Mouse (Mus musculus): ENCODE results near the gene Sertad4. TPM values are rescaled to one million over a fixed set of nuclear protein-coding genes. Genes with fewer than 3 reads are reported as not detected.
A peak's percentile ranks its signal among the peaks of the same experiment; 100 is the strongest.

Gene Sertad4
- polyA plus RNA-seq, 1 experiment from 2014 or later = 22.8 TPM

DNA sequence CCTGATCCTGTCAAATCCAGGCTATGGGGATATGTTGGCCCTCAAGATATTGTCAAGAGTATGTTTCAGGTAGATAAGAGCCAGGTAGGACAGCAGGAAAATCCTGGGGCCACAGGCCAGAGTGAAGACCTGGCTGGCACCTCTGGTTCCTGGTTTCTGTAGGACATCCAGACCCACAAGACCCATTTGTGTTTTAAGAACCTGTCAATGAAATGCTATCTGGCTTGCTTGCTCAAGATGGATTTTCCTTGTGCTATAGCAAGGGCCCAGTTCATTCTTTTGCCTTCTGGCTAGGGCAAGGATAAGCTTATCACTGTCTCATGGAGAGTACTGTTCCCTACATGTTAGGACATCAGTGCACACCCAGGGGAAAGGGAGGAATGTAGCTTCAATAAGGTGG, 3.5 kb downstream of the Sertad4 start:
- Histone ChIP-seq H3K9me3 (ENCODE audit: low read depth, low read length) (no peaks in the 10 kb centered on the region), H3K27ac (ENCODE audit: low read depth) (peak overlapping the region; percentile 67), H3K4me3 (ENCODE audit: low read depth, low read length) (0 out of 2 replicates have a peak overlapping the region, but pooled peaks have one; percentile 4), H3K27me3 (ENCODE audit: insufficient read depth, low read length) (no peaks in the 10 kb centered on the region), H3K4me2 (peak overlapping the region; percentile 45), H3K9ac (no peak overlapping the region; the same call in 1 of the 2 replicates), H3K4me1 (ENCODE audit: insufficient read depth) (peaks cover 29% of the 10 kb centered on the region), H3K36me3 (ENCODE audit: insufficient read depth) (peaks cover 31% of the 10 kb centered on the region)
- ATAC-seq (ENCODE audit: insufficient read depth) = no peak
- TF ChIP-seq CTCF (IDR thresholded peaks at IDR 0.05; ENCODE audit: low read depth) = no peak
- no peak for DNase-seq

DNA sequence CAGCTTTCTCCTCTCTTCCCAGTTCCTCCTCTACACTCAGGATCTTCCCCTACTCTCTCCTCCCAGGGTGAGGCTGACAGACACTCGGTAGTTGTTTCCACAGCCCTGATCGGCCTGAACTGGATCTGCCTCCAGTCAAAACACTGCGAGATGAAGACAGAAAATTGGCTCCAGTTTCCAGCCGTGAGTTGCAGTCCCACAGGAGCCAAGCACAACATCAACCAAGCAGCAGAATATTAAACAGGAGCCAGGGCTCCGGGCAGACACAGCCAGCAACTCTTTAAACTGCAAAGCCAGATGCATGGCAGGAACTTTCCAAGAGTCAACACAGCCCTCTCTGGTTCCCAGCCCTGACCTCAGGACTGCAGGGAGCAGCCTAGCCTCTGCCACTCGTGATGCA, 3.9 kb downstream of the Sertad4 start:
- peak; percentile 89 for DNase-seq
- peak overlapping the region; percentile 29 for H3K9ac ChIP-seq

DNA sequence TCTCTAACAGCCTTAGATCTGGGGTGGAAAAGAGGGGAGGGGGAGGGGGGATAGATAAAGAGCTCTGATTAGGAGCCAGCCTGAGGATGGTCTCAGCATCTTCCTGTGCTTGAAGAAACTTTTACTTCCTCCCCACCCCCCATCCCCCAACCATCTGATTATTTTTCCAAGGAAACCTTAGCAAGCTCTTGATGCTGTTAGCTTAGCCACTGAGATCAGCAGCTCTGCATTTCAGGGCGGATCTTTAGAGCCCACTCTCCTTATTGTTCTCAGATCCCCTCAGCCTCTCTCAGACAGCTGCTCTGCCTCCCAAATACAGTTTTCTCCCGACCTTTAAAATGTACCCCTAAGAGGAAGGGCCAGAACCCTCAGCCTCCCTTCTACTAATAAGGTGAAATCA, 4.4 kb downstream of the Sertad4 start:
- ATAC-seq (ENCODE audit: insufficient read depth) (no peak), DNase-seq (peak; percentile 28)
- H3K27ac ChIP-seq (ENCODE audit: low read depth) = peak overlapping the region; percentile 67
- no peak for TF ChIP-seq CTCF (IDR thresholded peaks at IDR 0.05; ENCODE audit: low read depth)
- H3K9ac ChIP-seq = peak overlapping the region; percentile 29
- peaks cover 29% of the 10 kb centered on the region for H3K4me1 ChIP-seq (ENCODE audit: insufficient read depth)
- H3K9me3 ChIP-seq (ENCODE audit: low read depth, low read length) = no peaks in the 10 kb centered on the region
- H3K4me2 ChIP-seq = peak overlapping the region; percentile 45
- WGBS = 6% methylated on average over 2 of the region's 2 CpGs
- H3K27me3 ChIP-seq (ENCODE audit: insufficient read depth, low read length) = no peaks in the 10 kb centered on the region
- peaks cover 39% of the 10 kb centered on the region for H3K36me3 ChIP-seq (ENCODE audit: insufficient read depth)
- H3K4me3 ChIP-seq (ENCODE audit: low read depth, low read length) = peak overlapping the region; percentile 5; the same call in 1 of the 2 replicates

More for the DNA sequence above, 3.9 kb downstream of the Sertad4 start:
- H3K9me3 ChIP-seq (ENCODE audit: low read depth, low read length) = no peaks in the 10 kb centered on the region
- H3K27ac ChIP-seq (ENCODE audit: low read depth) = peak overlapping the region; percentile 67
- H3K36me3 ChIP-seq (ENCODE audit: insufficient read depth) = peaks cover 35% of the 10 kb centered on the region
- H3K27me3 ChIP-seq (ENCODE audit: insufficient read depth, low read length) = no peaks in the 10 kb centered on the region
- TF ChIP-seq CTCF (IDR thresholded peaks at IDR 0.05; ENCODE audit: low read depth) = no peak
- WGBS = 7% methylated on average over 6 of the region's 6 CpGs
- peak overlapping the region; percentile 45 for H3K4me2 ChIP-seq
- ATAC-seq (ENCODE audit: insufficient read depth) = peak; percentile 40; the same call in 1 of the 2 replicates
- H3K4me3 ChIP-seq (ENCODE audit: low read depth, low read length) = no peak overlapping the region
- H3K4me1 ChIP-seq (ENCODE audit: insufficient read depth) = peaks cover 29% of the 10 kb centered on the region

DNA sequence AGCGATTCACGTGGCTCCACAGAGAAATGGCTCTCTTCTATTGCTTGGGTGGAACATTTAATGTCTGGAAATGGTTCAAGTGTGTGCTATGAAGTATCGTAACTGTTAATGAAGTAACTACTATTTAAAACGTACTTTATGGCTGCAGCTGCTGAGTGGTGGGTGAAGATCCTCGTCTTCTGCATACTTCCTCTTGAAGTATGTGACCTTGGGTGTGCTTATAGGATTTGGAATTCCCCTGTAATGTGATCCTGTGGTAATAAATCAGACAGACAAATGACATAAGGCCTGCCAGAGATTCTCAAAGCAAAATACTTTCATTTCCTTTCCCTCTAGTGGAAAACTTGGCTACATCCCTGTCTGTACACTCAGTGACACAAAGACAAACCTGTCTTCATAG, 5.9 kb downstream of the Sertad4 start:
- WGBS = 35% methylated on average over 5 of the region's 5 CpGs
- no peak for ATAC-seq (ENCODE audit: insufficient read depth)
- TF ChIP-seq CTCF (IDR thresholded peaks at IDR 0.05; ENCODE audit: low read depth) = no peak
- Histone ChIP-seq H3K4me3 (ENCODE audit: low read depth, low read length) (no peak overlapping the region), H3K4me2 (no peak overlapping the region), H3K9me3 (ENCODE audit: low read depth, low read length) (no peaks in the 10 kb centered on the region), H3K36me3 (ENCODE audit: insufficient read depth) (peaks cover 54% of the 10 kb centered on the region), H3K9ac (no peak overlapping the region), H3K4me1 (ENCODE audit: insufficient read depth) (peaks cover 29% of the 10 kb centered on the region), H3K27me3 (ENCODE audit: insufficient read depth, low read length) (no peaks in the 10 kb centered on the region), H3K27ac (ENCODE audit: low read depth) (no peak overlapping the region)
- peak; percentile 52 for DNase-seq

DNA sequence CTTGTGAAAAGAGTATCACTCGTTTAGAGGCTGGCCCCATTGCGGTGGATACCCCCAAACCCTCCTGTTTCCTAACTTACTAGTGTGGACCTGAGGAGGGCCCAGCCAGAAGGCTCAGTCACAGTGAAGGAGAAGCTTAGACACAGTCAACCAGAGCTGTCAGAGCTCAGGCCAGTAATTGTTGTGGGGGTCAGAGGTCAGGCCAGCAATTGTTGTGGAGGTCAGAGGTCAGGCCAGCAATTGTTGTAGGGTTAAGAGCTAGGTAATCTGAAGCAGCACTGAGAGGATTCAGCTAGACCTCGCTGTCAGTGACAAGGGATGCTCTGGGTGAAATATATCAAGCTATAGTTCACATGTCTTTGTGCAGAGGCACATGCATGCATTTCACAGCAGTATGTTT, 8.3 kb downstream of the Sertad4 start:
- ATAC-seq (ENCODE audit: insufficient read depth) (no peak), DNase-seq (no peak)
- no peaks in the 10 kb centered on the region for H3K9me3 ChIP-seq (ENCODE audit: low read depth, low read length)
- H3K27me3 ChIP-seq (ENCODE audit: insufficient read depth, low read length) = no peaks in the 10 kb centered on the region
- H3K4me3 ChIP-seq (ENCODE audit: low read depth, low read length) = no peak overlapping the region
- H3K36me3 ChIP-seq (ENCODE audit: insufficient read depth) = peaks cover 54% of the 10 kb centered on the region
- 70% methylated on average over 3 of the region's 3 CpGs for WGBS
- no peak overlapping the region for H3K27ac ChIP-seq (ENCODE audit: low read depth)
- H3K9ac ChIP-seq = no peak overlapping the region
- peaks cover 16% of the 10 kb centered on the region for H3K4me1 ChIP-seq (ENCODE audit: insufficient read depth)
- no peak for TF ChIP-seq CTCF (IDR thresholded peaks at IDR 0.05; ENCODE audit: low read depth)
- H3K4me2 ChIP-seq = no peak overlapping the region

DNA sequence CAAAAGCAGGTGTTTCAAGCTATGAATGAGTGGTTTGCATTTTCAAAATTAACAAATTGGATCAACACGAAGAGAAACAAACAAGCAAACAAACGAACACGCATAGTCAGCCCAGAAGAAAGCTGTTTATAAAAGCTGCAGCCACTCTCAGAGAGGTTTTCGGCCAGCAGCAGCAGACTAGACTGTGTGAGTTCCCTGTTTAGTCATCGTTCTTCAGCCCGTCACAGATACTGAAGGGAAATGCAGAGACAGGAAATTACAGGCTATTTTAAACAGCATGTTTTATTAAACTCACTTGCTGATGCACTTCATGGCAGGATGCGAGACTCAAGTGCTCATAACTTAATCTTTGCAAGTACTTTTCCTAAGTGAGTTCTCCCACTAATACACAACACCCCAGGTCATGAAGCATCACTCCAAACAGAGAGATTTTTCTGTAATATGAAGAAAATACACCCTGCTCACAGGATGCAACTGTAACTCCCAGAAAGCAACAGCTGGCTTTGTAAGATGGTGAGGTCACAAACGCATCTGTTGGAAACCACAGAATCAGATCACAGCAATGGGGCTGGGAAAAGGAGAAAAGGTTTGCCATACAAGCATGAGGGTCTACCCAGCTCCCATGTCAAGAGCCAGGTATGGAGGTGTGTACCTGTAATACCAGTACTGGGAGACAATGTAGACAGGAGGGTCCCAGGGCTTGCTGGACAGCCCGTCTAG, 14.3 kb downstream of the Sertad4 start:
- DNase-seq = peak; percentile 37
- Histone ChIP-seq H3K27me3 (ENCODE audit: insufficient read depth, low read length) (no peaks in the 10 kb centered on the region), H3K9me3 (ENCODE audit: low read depth, low read length) (no peaks in the 10 kb centered on the region), H3K4me3 (ENCODE audit: low read depth, low read length) (no peak overlapping the region), H3K4me2 (no peak overlapping the region), H3K4me1 (ENCODE audit: insufficient read depth) (no peaks in the 10 kb centered on the region), H3K36me3 (ENCODE audit: insufficient read depth) (peaks cover 17% of the 10 kb centered on the region), H3K9ac (no peak overlapping the region), H3K27ac (ENCODE audit: low read depth) (no peak overlapping the region; the same call in 1 of the 2 replicates)
- ATAC-seq (ENCODE audit: insufficient read depth) = no peak
- no peak for TF ChIP-seq CTCF (IDR thresholded peaks at IDR 0.05; ENCODE audit: low read depth)
- 44% methylated on average over 9 of the region's 9 CpGs for WGBS

DNA sequence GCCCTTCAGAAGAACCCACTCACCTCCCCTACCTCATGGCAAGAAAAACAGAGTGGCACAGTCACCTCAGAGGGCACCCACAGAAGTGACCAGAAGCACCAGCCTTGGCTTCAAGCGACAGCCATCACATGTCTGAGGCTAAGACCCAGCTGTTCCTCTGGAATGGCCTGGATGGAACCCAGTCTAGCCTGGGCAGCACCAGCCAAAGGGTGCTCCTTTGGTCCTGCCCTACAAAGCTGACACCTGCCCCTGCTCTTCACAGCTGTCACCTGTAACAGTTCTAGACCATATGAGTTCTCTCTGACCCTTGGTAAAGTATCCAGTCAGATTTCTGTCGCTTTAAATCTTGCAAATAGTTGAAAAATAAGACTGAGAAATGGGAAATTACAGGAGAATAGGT, 14.9 kb downstream of the Sertad4 start:
- no peak for TF ChIP-seq CTCF (IDR thresholded peaks at IDR 0.05; ENCODE audit: low read depth)

More for the DNA sequence above, 14.9 kb downstream of the Sertad4 start:
- no peak overlapping the region for H3K9ac ChIP-seq
- no peak for ATAC-seq (ENCODE audit: insufficient read depth)
- no peaks in the 10 kb centered on the region for H3K27me3 ChIP-seq (ENCODE audit: insufficient read depth, low read length)
- 74% methylated on average over 2 of the region's 2 CpGs for WGBS
- no peaks in the 10 kb centered on the region for H3K9me3 ChIP-seq (ENCODE audit: low read depth, low read length)
- H3K4me3 ChIP-seq (ENCODE audit: low read depth, low read length) = no peak overlapping the region
- no peak overlapping the region for H3K4me2 ChIP-seq
- no peak for DNase-seq
- no peak overlapping the region for H3K27ac ChIP-seq (ENCODE audit: low read depth)
- no peaks in the 10 kb centered on the region for H3K4me1 ChIP-seq (ENCODE audit: insufficient read depth)
- H3K36me3 ChIP-seq (ENCODE audit: insufficient read depth) = peaks cover 11% of the 10 kb centered on the region

Data from lung, embryonic 14.5 days (tissue).